Mouse (Mus musculus) lung, embryonic 16.5 days (tissue): ENCODE measurements around the gene Fam107b. TPM values are rescaled to one million over a fixed set of nuclear protein-coding genes. Genes with fewer than 3 reads are reported as not detected.

Experiments
- ATAC-seq: fragments of 200-750 bp; cut with Nextera tagmentation; 2 replicates; pipeline ENCODE4 v1.8.0; 2017; ENCODE audit warnings: low read depth, mild to moderate bottlenecking, moderate library complexity
- H3K27ac ChIP-seq: fragments of 300-500 bp; sonication (generic); 2 replicates; pipeline ENCODE4 v1.5.1; 2014; ENCODE audit warnings: mild to moderate bottlenecking, control low read depth, low read length
- H3K27me3 ChIP-seq: fragments of 300-500 bp; sonication (generic); 2 replicates; pipeline ENCODE4 v1.6.1; 2014; ENCODE audit warnings: low read depth, low read length, mixed read lengths; ENCODE audit not compliant: control insufficient read depth, insufficient read depth
- H3K36me3 ChIP-seq: fragments of 300-500 bp; sonication (generic); 2 replicates; pipeline ENCODE4 v1.6.1; 2014; ENCODE audit warnings: low read length; ENCODE audit not compliant: control insufficient read depth, insufficient read depth
- H3K4me1 ChIP-seq: fragments of 300-500 bp; sonication (generic); replicated peaks from 2 replicates; pipeline ENCODE4 v1.6.1; 2014; ENCODE audit warnings: low read length, mixed read lengths; ENCODE audit not compliant: control insufficient read depth, insufficient read depth
- H3K4me2 ChIP-seq: fragments of 300-500 bp; sonication (generic); 2 replicates; pipeline ENCODE4 v1.6.1; 2014; ENCODE audit warnings: low read depth, low read length, control low read depth
- H3K4me3 ChIP-seq: fragments of 300-500 bp; sonication (generic); 2 replicates; pipeline ENCODE4 v1.5.1; 2014; ENCODE audit warnings: mild to moderate bottlenecking, low read length, control low read depth
- H3K9ac ChIP-seq: fragments of 300-500 bp; sonication (generic); 2 replicates; pipeline ENCODE4 v1.6.1; 2014; ENCODE audit warnings: low read length, control low read depth
- H3K9me3 ChIP-seq: fragments of 300-500 bp; sonication (generic); 2 replicates; pipeline ENCODE4 v1.6.1; 2016; ENCODE audit warnings: low read length; ENCODE audit not compliant: control insufficient read depth
- WGBS: fragments of 180-500 bp; shearing (Covaris S2); extraction: QIAGEN DNeasy Blood & Tissue Kit; methylation state at CpG from one replicate; pipeline ENCODE4 v1.1.7; 2014; 5-methylcytosine and 5-hydroxymethylcytosine counted together
- polyA plus RNA-seq: library from polyadenylated mRNA; unstranded; fragments of >200 nt; fragmentation: Nextera tagmentation; extraction: Ambion mirVana; gene quantifications from 2 replicates; pipeline ENCODE4 v1.2.1, GENCODE M21; 2015

The Fam107b gene
- polyA plus RNA-seq, 1 experiment from 2014 or later = 33.3 TPM

- H3K4me1 ChIP-seq = peaks cover 12% of the 10 kb centered on the region
- H3K4me2 ChIP-seq = no peak overlapping the region
- H3K36me3 ChIP-seq = no peaks in the 10 kb centered on the region
- H3K27me3 ChIP-seq = no peaks in the 10 kb centered on the region
- H3K9ac ChIP-seq = no peak overlapping the region
- H3K27ac ChIP-seq = no peak overlapping the region
- H3K9me3 ChIP-seq = no peaks in the 10 kb centered on the region
- no peak overlapping the region for H3K4me3 ChIP-seq
- no peak for ATAC-seq
Measured at GRCm38 (mm10) chr2:3654606-3655005, 84.3 kb downstream of the Fam107b start.

GRCm38 (mm10) chr2:3656091-3656490 is 85.8 kb downstream of the Fam107b start:
- H3K36me3 ChIP-seq = no peaks in the 10 kb centered on the region
- 75% methylated on average over 3 of the region's 3 CpGs for whole genome bisulfite sequencing
- ATAC-seq = no peak

GRCm38 (mm10) chr2:3656834-3657233 is 86.5 kb downstream of the Fam107b start:
- H3K4me3 ChIP-seq = no peak overlapping the region
- peaks cover 12% of the 10 kb centered on the region for H3K4me1 ChIP-seq
- ATAC-seq = no peak
- H3K27me3 ChIP-seq = no peaks in the 10 kb centered on the region
- H3K9ac ChIP-seq = no peak overlapping the region
- no peaks in the 10 kb centered on the region for H3K36me3 ChIP-seq
- 59% methylated on average over 6 of the region's 6 CpGs for WGBS
- H3K4me2 ChIP-seq = no peak overlapping the region
- no peak overlapping the region for H3K27ac ChIP-seq
- H3K9me3 ChIP-seq = no peaks in the 10 kb centered on the region

More at GRCm38 (mm10) chr2:3656091-3656490, 85.8 kb downstream of the Fam107b start:
- Histone ChIP-seq H3K4me1 (peaks cover 12% of the 10 kb centered on the region), H3K4me3 (no peak overlapping the region), H3K9me3 (no peaks in the 10 kb centered on the region), H3K4me2 (no peak overlapping the region), H3K27ac (no peak overlapping the region), H3K9ac (no peak overlapping the region), H3K27me3 (no peaks in the 10 kb centered on the region)

GRCm38 (mm10) chr2:3657376-3657775 is 87.1 kb downstream of the Fam107b start:
- Histone ChIP-seq H3K9me3 (no peaks in the 10 kb centered on the region), H3K9ac (no peak overlapping the region), H3K36me3 (no peaks in the 10 kb centered on the region), H3K4me2 (no peak overlapping the region), H3K4me3 (no peak overlapping the region), H3K27ac (no peak overlapping the region), H3K4me1 (peaks cover 12% of the 10 kb centered on the region), H3K27me3 (no peaks in the 10 kb centered on the region)
- WGBS = 73% methylated on average over 5 of the region's 5 CpGs
- no peak for ATAC-seq

- Histone ChIP-seq H3K36me3 (no peaks in the 10 kb centered on the region), H3K4me1 (peaks cover 12% of the 10 kb centered on the region), H3K9me3 (no peaks in the 10 kb centered on the region), H3K4me2 (0 out of 2 replicates have a peak overlapping the region, but pooled peaks have one; percentile 2), H3K4me3 (no peak overlapping the region), H3K27ac (peak overlapping the region; percentile 24), H3K9ac (no peak overlapping the region), H3K27me3 (no peaks in the 10 kb centered on the region)
- ATAC-seq = peak; percentile 68
- 46% methylated on average over 11 of the region's 11 CpGs for WGBS
Measured at GRCm38 (mm10) chr2:3657811-3658730, 87.8 kb downstream of the Fam107b start.

GRCm38 (mm10) chr2:3658900-3659299 is 88.6 kb downstream of the Fam107b start:
- Histone ChIP-seq H3K27ac (no peak overlapping the region; the same call in 1 of the 2 replicates), H3K4me2 (no peak overlapping the region), H3K9ac (no peak overlapping the region), H3K36me3 (no peaks in the 10 kb centered on the region), H3K27me3 (no peaks in the 10 kb centered on the region), H3K4me3 (no peak overlapping the region), H3K4me1 (peaks cover 12% of the 10 kb centered on the region), H3K9me3 (no peaks in the 10 kb centered on the region)
- WGBS = 23% methylated on average over 4 of the region's 4 CpGs
- ATAC-seq = peak; percentile 32; the same call in 1 of the 2 replicates

- H3K27ac ChIP-seq = no peak overlapping the region
- H3K4me1 ChIP-seq = peaks cover 12% of the 10 kb centered on the region
- 19% methylated on average over 5 of the region's 5 CpGs for WGBS
- peak; percentile 51; the same call in 1 of the 2 replicates for ATAC-seq
- H3K36me3 ChIP-seq = no peaks in the 10 kb centered on the region
- H3K27me3 ChIP-seq = no peaks in the 10 kb centered on the region
- no peak overlapping the region for H3K4me3 ChIP-seq
- H3K9ac ChIP-seq = no peak overlapping the region
- no peak overlapping the region for H3K4me2 ChIP-seq
- no peaks in the 10 kb centered on the region for H3K9me3 ChIP-seq
Measured at GRCm38 (mm10) chr2:3659300-3659910, 89.1 kb downstream of the Fam107b start.

GRCm38 (mm10) chr2:3664086-3664485 is 93.8 kb downstream of the Fam107b start:
- Histone ChIP-seq H3K9ac (no peak overlapping the region), H3K4me1 (no peaks in the 10 kb centered on the region), H3K4me2 (no peak overlapping the region), H3K4me3 (no peak overlapping the region), H3K27ac (no peak overlapping the region), H3K9me3 (no peaks in the 10 kb centered on the region), H3K36me3 (no peaks in the 10 kb centered on the region), H3K27me3 (no peaks in the 10 kb centered on the region)
- peak; percentile 61 for ATAC-seq
- WGBS = 37% methylated on average over 6 of the region's 6 CpGs

- no peak overlapping the region for H3K4me2 ChIP-seq
- H3K27ac ChIP-seq = no peak overlapping the region
- H3K9me3 ChIP-seq = no peaks in the 10 kb centered on the region
- H3K4me1 ChIP-seq = no peaks in the 10 kb centered on the region
- H3K27me3 ChIP-seq = no peaks in the 10 kb centered on the region
- H3K9ac ChIP-seq = no peak overlapping the region
- no peak overlapping the region for H3K4me3 ChIP-seq
- WGBS = 53% methylated on average over 3 of the region's 3 CpGs
- peak; percentile 60; the same call in 1 of the 2 replicates for ATAC-seq
- H3K36me3 ChIP-seq = no peaks in the 10 kb centered on the region
Measured at GRCm38 (mm10) chr2:3668682-3669081, 98.4 kb downstream of the Fam107b start.
